Comparison of ENCODE assay signal across 19 mouse cellular contexts in the genomic region with DNA sequence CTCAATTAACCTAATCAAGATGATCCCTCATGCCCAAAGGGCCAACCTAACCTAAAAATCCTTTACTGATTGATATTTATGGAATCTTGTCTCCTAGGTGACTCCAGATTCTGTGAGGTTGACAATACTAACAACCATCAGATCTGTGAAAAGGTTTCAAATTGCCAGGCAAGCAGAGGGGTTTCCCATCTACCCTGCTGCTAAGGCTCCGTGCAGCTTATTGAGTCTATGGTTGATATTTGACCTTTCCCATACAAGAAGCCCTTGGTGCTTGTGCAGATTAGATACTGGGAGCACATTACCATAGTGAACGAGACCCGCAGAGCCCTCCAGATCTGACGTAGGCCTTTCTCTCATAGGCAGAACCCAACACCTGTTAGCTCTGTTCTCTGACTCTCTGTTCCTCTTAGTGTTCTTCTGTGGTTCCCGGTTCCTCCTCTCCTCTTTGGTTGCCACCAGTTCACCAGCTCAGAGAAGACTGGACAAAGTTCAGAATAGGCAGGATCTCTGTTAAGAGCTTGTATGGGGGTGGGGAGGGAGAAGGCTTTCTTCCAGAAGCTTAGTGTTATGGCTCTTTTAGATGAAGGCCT.
"Had no signal": no experiment of that assay in that cellular context is flagged by ENCODE, and none has a peak within 500 bp of the region (broad histone marks: within the 10 kb centered on the region; RNA-seq: fewer than 3 reads in every experiment).

No protein-coding gene starts in this region.

- H3K4me2 ChIP-seq: lung, embryonic 14.5 days; midbrain, embryonic 13.5 days; neural tube, embryonic 13.5 days; neural tube, embryonic 15.5 days had no signal

- H3K9ac ChIP-seq: liver, embryonic 14.5 days; lung, embryonic 14.5 days; midbrain, embryonic 13.5 days; neural tube, embryonic 13.5 days; neural tube, embryonic 15.5 days had no signal

- H3K4me1 ChIP-seq: midbrain, embryonic 10.5 days; midbrain, embryonic 13.5 days; neural tube, embryonic 13.5 days; neural tube, embryonic 15.5 days had no signal

- H3K36me3 ChIP-seq: midbrain, embryonic 10.5 days; midbrain, embryonic 13.5 days; neural tube, embryonic 13.5 days; neural tube, embryonic 15.5 days had no signal

- H3K4me3 ChIP-seq: midbrain, embryonic 10.5 days; midbrain, embryonic 13.5 days; myocyte; neural tube, embryonic 13.5 days; neural tube, embryonic 15.5 days had no signal

- H3K27ac ChIP-seq: liver, embryonic 14.5 days; midbrain, embryonic 10.5 days; midbrain, embryonic 13.5 days; neural tube, embryonic 13.5 days; neural tube, embryonic 15.5 days had no signal

- DNase-seq: lung, adult 18-20 months; lung, embryonic 14.5 days; lung, postnatal 10 days; lung, postnatal 4 days; retina, postnatal 1 day; right cerebral cortex, adult 18-20 months; right cerebral cortex, postnatal 25 days; right cerebral cortex, postnatal 4 days; spleen, adult 18-20 months; thymus, adult 2 months; thymus, postnatal 25 days; thymus, postnatal 4 days had no signal

- H3K27me3 ChIP-seq: midbrain, embryonic 13.5 days; neural tube, embryonic 13.5 days; neural tube, embryonic 15.5 days had no signal

- ATAC-seq: midbrain, embryonic 13.5 days; midbrain, embryonic 16.5 days had no signal
